Mouse (Mus musculus) cerebellum, adult 2 months (tissue): ENCODE results near the gene Adcy1.

Experiments used
- CTCF ChIP-seq: fragments of 200-500 bp; IDR thresholded peaks from 2 replicates; pipeline ENCODE4 v1.5.1; 2011; ENCODE audit warnings: low read depth, mild to moderate bottlenecking, control low read depth, low read length, moderate library complexity, borderline replicate concordance; ENCODE audit not compliant: insufficient read depth
- POLR2A ChIP-seq: fragments of 200-500 bp; IDR thresholded peaks from 2 replicates; pipeline ENCODE4 v1.6.1; 2011; ENCODE audit warnings: low read length, control low read depth, borderline replicate concordance; ENCODE audit not compliant: insufficient read depth

DNA sequence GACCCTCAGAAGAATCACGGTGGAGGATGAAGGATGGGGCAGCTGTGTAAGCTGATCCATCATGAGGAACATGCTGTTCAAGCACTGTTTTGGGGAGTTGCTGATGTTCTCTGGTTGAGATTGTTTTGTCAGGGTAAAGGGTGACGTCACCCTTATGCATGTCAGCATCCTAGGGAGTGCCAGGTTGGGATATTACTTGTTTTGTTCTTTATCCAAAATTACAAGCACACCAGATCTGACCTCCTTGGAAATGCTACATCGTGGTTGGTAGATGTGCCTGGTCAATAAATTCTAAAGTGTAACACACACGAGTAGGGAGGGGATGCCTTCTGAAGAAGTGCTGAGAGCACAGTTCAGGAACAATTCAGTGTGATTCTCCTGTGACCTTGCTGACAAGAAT lies 93.1 kb downstream of the Adcy1 start:
- TF ChIP-seq POLR2A: no peak
- no peak for TF ChIP-seq CTCF
